Mouse (Mus musculus) CH12.LX (cell line): ENCODE measurements around the gene Pou3f3. TPM values are rescaled to one million over a fixed set of nuclear protein-coding genes. Genes with fewer than 3 reads are reported as not detected.

Source experiments
- DNase-seq: peaks from one replicate; pipeline ENCODE4 v3.0.0-alpha.2; 2013; ENCODE audit errors: extremely low read depth
- H3K27ac ChIP-seq: 2 replicates; pipeline ENCODE4 v1.5.1; 2012; ENCODE audit warnings: low read depth, mild to moderate bottlenecking, control low read depth, moderate library complexity; ENCODE audit not compliant: insufficient read depth
- H3K27me3 ChIP-seq: replicated peaks from 2 replicates; pipeline ENCODE3; 2012; ENCODE audit warnings: inconsistent platforms
- H3K36me3 ChIP-seq, 2 experiments: replicated peaks in 1 of 2; 2 replicates each; pipeline versions ENCODE3 to v1.6.1; 2012; ENCODE audit warnings: inconsistent platforms in 1 of 2, low read length in 1 of 2, mild to moderate bottlenecking in 1 of 2, mixed read lengths in 1 of 2, moderate library complexity in 1 of 2; ENCODE audit not compliant: control insufficient read depth in 1 of 2, insufficient read depth in 1 of 2
- H3K4me1 ChIP-seq, 2 experiments: 2 replicates each; pipeline ENCODE4 v1.6.1; 2012; ENCODE audit warnings: inconsistent platforms in 1 of 2, moderate library complexity in 1 of 2; ENCODE audit not compliant: insufficient read depth in 2 of 2, control insufficient read depth in 1 of 2
- H3K4me2 ChIP-seq: 2 replicates; pipeline ENCODE4 v1.6.1; 2012; ENCODE audit warnings: low read depth, mild to moderate bottlenecking, control low read depth; ENCODE audit not compliant: poor library complexity, insufficient read depth, severe bottlenecking
- H3K4me3 ChIP-seq, 3 experiments: fragments of 150-350 bp in 1 of 3; sonication (generic) in 1 of 3; replicated peaks in 1 of 3; 2 replicates each; pipeline versions ENCODE3 to v1.5.1; 2011 to 2012; ENCODE audit warnings: low read depth in 2 of 3, low read length in 2 of 3, mild to moderate bottlenecking in 2 of 3, moderate library complexity in 2 of 3, control low read depth in 1 of 3, improper control_type of control experiment in 1 of 3, inconsistent platforms in 1 of 3, mixed read lengths in 1 of 3; ENCODE audit not compliant: poor library complexity in 1 of 3
- H3K79me2 ChIP-seq: replicated peaks from 2 replicates; pipeline ENCODE4 v1.6.1; 2012; ENCODE audit warnings: mild to moderate bottlenecking, moderate library complexity; ENCODE audit not compliant: control insufficient read depth, poor library complexity, insufficient read depth, severe bottlenecking; ENCODE audit errors: extremely low read depth
- H3K9ac ChIP-seq: 2 replicates; pipeline ENCODE4 v1.6.1; 2012; ENCODE audit warnings: low read depth, mild to moderate bottlenecking, control low read depth, moderate library complexity; ENCODE audit not compliant: insufficient read depth
- H3K9me3 ChIP-seq: replicated peaks from 2 replicates; pipeline ENCODE3; 2012; ENCODE audit warnings: low read length, inconsistent platforms, mixed read lengths
- BHLHE40 ChIP-seq: IDR thresholded peaks from 2 replicates; pipeline ENCODE4 v1.6.1; 2011; ENCODE audit warnings: mild to moderate bottlenecking, low read depth, low read length, improper control_type of control experiment
- CHD2 ChIP-seq: IDR thresholded peaks from 2 replicates; pipeline ENCODE4 v1.6.1; 2011; ENCODE audit warnings: low read length, improper control_type of control experiment
- E2F4 ChIP-seq: IDR thresholded peaks from 2 replicates; pipeline ENCODE4 v1.6.1; 2011; ENCODE audit warnings: low read depth, low read length, improper control_type of control experiment; ENCODE audit not compliant: insufficient replicate concordance
- EP300 ChIP-seq: IDR thresholded peaks from 2 replicates; pipeline ENCODE4 v1.6.1; 2011; ENCODE audit warnings: low read length, improper control_type of control experiment
- GABPA ChIP-seq: IDR thresholded peaks from 2 replicates; pipeline ENCODE4 v1.6.1; 2012; ENCODE audit warnings: low read depth, low read length, improper control_type of control experiment, inconsistent platforms; ENCODE audit not compliant: insufficient replicate concordance
- HCFC1 ChIP-seq: IDR thresholded peaks from 2 replicates; pipeline ENCODE4 v1.6.1; 2012; ENCODE audit warnings: low read depth, mild to moderate bottlenecking, inconsistent platforms, low read length, improper control_type of control experiment
- JUN ChIP-seq: IDR thresholded peaks from 2 replicates; pipeline ENCODE4 v1.6.1; 2011; ENCODE audit warnings: low read depth, mild to moderate bottlenecking, low read length, improper control_type of control experiment, moderate library complexity; ENCODE audit not compliant: insufficient read depth
- MEF2A ChIP-seq: IDR thresholded peaks from 2 replicates; pipeline ENCODE4 v1.6.1; 2014; ENCODE audit warnings: low read depth, mild to moderate bottlenecking, inconsistent platforms, low read length, improper control_type of control experiment, borderline replicate concordance
- MXI1 ChIP-seq: IDR thresholded peaks from 2 replicates; pipeline ENCODE4 v1.6.1; 2011; ENCODE audit warnings: mild to moderate bottlenecking, low read depth, low read length, improper control_type of control experiment
- NELFE ChIP-seq: IDR thresholded peaks from 2 replicates; pipeline ENCODE4 v1.6.1; 2011; ENCODE audit warnings: low read depth, low read length, improper control_type of control experiment
- SIN3A ChIP-seq: IDR thresholded peaks from 2 replicates; pipeline ENCODE4 v1.6.1; 2012; ENCODE audit warnings: low read length, improper control_type of control experiment, inconsistent platforms
- TBP ChIP-seq: conservative IDR thresholded peaks from 2 replicates; pipeline ENCODE4 v1.6.1; 2011; ENCODE audit warnings: low read depth, low read length, improper control_type of control experiment
- ZMIZ1 ChIP-seq: IDR thresholded peaks from 2 replicates; pipeline ENCODE4 v1.6.1; 2012; ENCODE audit warnings: low read depth, mild to moderate bottlenecking, inconsistent platforms, low read length, improper control_type of control experiment
- dilution Hi-C: fragments of 300-500 bp; cut with MboI; formaldehyde crosslinking; loops from 2 replicates; pipeline ENCODE4 v1.14.3; 2020; ENCODE audit warnings: low sequenced_read_pairs; ENCODE audit not compliant: extremely low pct_unique_long_range_greater_than_20kb, extremely low pct_ligation_motif_present
- in situ Hi-C: fragments of 300-500 bp; cut with MboI; formaldehyde crosslinking; loops from 3 replicates; pipeline ENCODE4 v1.14.3; 2019; ENCODE audit warnings: low sequenced_read_pairs, low pct_ligation_motif_present, low pct_unique_long_range_greater_than_20kb, mixed read lengths
- polyA plus RNA-seq: library from polyadenylated mRNA; unstranded; fragments of >175 nt; gene quantifications from 2 replicates; pipeline ENCODE4 v1.2.1, GENCODE M21; 2012; ENCODE audit warnings: low read depth; ENCODE audit not compliant: insufficient read length
- total RNA-seq, 2 experiments: library from RNA; depleted of rRNA; stranded (reverse); fragments of 300-350 nt in 1 of 2; fragments of >200 nt in 1 of 2; gene quantifications; 2 replicates each; pipeline ENCODE4 v1.2.3; 2012 to 2014

Gene Pou3f3
- total and polyA plus RNA-seq, 3 experiments = not detected

DNA sequence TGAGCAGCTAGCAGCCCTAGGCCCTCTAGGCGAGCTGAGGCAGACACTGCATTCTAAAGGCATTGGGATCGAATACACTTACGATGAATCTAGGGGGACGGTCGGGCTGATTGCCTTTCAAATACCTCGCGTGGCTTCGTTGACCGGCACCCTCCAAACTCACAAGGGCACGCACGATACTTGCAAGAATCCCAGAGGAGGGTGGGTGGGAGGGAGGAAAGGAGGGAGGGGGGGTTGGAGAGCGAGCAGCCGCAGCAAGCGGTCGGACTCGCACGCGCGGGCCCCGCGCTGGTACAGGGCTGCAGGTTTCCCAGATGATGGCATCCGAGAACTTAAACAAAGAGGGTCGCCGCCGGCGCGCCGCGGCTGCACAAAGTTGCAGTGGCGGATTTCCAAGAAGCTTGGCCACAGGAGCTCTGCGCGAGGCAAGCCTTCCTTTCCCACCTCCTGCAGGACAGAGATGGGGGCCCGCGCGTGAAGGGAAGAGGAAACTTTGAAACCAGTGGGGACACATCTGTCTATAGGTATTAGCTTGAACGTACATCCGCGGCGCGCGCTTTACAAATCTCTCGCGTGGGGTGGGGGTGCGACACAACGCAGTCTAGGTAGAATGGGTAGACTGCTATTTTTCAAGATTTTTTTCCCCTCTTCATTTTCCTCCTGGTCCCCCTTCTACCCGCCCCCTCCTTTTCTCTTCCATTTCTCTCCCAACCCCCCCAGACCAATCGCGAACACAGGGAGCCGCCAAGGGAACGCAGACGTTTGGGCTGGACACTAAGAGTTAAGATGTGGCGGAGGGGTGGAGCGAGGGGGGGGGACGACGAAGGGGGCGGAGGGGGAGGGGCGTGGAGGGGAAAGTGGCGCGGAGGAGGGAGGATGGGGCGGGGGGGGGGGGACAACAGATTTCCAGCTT is 647 bp upstream of the Pou3f3 start:
- no peaks in the 10 kb centered on the region for H3K36me3 ChIP-seq
- dilution Hi-C loops = no loop called here

DNA sequence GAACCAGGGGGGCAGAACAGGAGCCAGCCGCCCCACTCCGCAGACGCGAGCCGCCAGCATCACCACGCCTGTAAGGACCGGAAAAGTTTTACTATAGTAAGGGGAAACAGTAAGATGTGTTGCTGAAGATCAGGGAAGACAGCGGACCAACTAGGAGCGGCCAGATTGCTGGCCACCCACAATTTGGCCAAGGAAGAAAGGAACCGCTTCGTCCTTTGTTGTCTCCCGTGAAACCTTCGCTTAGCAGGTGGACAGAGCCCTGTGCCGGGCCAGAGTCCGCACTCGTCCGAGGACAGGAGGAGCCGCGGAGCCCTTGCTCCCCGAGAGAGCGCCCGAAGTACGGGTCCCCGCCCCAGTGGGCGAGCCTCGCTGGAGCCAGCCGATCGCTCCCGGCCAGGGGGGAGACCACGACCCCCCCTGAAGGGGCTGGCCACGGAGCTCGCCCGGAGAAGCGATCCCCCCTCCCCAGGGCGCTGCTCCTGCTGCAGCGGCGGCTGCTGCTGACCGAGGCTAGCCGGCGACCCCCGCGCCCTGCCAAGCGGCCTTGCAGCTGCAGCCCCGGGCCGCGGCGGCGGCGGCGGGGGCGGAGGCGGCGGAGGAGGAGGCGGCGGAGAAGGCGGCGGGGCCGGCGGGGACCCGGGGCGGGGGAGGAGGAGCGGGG is 933 bp downstream of the Pou3f3 start:
- Histone ChIP-seq H3K27ac (no peak overlapping the region), H3K9me3 (peaks cover 48% of the 10 kb centered on the region), H3K9ac (no peak overlapping the region), H3K4me2 (no peak overlapping the region), H3K4me3 (no peak overlapping the region), H3K4me1 (no peaks in the 10 kb centered on the region), H3K27me3 (no peaks in the 10 kb centered on the region), H3K36me3 (no peaks in the 10 kb centered on the region), H3K79me2 (no peaks in the 10 kb centered on the region)
- dilution Hi-C loops (no loop called here), in situ Hi-C loops (no loop called here)
- TF ChIP-seq MXI1 (no peak), GABPA (no peak)
- DNase-seq = no peak

More for the DNA sequence above, 647 bp upstream of the Pou3f3 start:
- peaks cover 52% of the 10 kb centered on the region for H3K9me3 ChIP-seq
- no peak overlapping the region for H3K4me3 ChIP-seq
- H3K4me1 ChIP-seq = no peaks in the 10 kb centered on the region
- no peaks in the 10 kb centered on the region for H3K79me2 ChIP-seq
- no peak for TF ChIP-seq E2F4
- H3K27me3 ChIP-seq = no peaks in the 10 kb centered on the region
- no peak overlapping the region for H3K4me2 ChIP-seq
- in situ Hi-C loops = no loop called here
- DNase-seq = no peak
- H3K27ac ChIP-seq = no peak overlapping the region
- no peak overlapping the region for H3K9ac ChIP-seq

DNA sequence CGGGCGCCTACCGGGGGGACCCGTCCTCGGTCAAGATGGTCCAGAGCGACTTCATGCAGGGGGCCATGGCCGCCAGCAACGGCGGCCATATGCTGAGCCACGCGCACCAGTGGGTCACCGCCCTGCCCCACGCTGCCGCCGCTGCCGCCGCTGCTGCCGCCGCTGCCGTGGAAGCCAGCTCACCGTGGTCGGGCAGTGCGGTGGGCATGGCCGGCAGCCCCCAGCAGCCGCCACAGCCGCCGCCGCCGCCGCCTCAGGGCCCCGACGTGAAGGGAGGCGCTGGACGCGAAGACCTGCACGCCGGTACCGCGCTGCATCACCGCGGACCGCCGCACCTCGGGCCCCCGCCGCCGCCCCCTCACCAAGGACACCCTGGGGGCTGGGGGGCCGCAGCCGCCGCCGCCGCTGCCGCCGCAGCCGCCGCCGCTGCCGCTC is 1.8 kb downstream of the Pou3f3 start:
- peaks cover 44% of the 10 kb centered on the region for H3K9me3 ChIP-seq
- H3K27ac ChIP-seq = no peak overlapping the region
- H3K4me2 ChIP-seq = no peak overlapping the region
- no peaks in the 10 kb centered on the region for H3K36me3 ChIP-seq
- no peaks in the 10 kb centered on the region for H3K27me3 ChIP-seq
- DNase-seq = no peak
- in situ Hi-C loops = no loop called here
- no peaks in the 10 kb centered on the region for H3K79me2 ChIP-seq
- TF ChIP-seq HCFC1 (no peak), MEF2A (no peak), NELFE (no peak), EP300 (no peak), TBP (no peak), ZMIZ1 (no peak), BHLHE40 (no peak), SIN3A (no peak), JUN (no peak), CHD2 (no peak)
- TF ChIP-seq, all 38 proteins: peak for 0
- Histone ChIP-seq H3K9ac (no peak overlapping the region), H3K4me3 (no peak overlapping the region), H3K4me1 (no peaks in the 10 kb centered on the region)
- dilution Hi-C loops = no loop called here
